Mouse (Mus musculus) frontal cortex, adult 2 months (tissue): Measurements from ENCODE around the gene Itsn1. TPM values are rescaled to one million over a fixed set of nuclear protein-coding genes. Genes with fewer than 3 reads are reported as not detected.

Source experiments
- polyA plus RNA-seq: library from polyadenylated mRNA; depleted of rRNA; stranded (reverse); fragments of >200 nt; gene quantifications from 2 replicates; pipeline ENCODE4 v1.2.3, GENCODE M21; 2012; rRNA removed

The Itsn1 gene
- polyA plus RNA-seq, 1 experiment, result 78.5 TPM

Other genes starting within 250 kb of the Itsn1 start
- gene Ifnar1, start 244.0 kb upstream of the Itsn1 start, polyA plus RNA-seq, result 34.4 and 37.8 TPM in 2 replicates
- gene Ifngr2, start 182.2 kb upstream of the Itsn1 start, polyA plus RNA-seq, result 18.0 and 27.4 TPM in 2 replicates
- 92.5 and 96.4 TPM in 2 replicates for gene Tmem50b, start 131.5 kb upstream of the Itsn1 start, polyA plus RNA-seq
- 6.4 and 6.6 TPM in 2 replicates for gene Dnajc28, start 110.3 kb upstream of the Itsn1 start, polyA plus RNA-seq
- 32.0 and 35.5 TPM in 2 replicates for gene Gart, start 82.3 kb upstream of the Itsn1 start, polyA plus RNA-seq
- gene Son, start 81.8 kb upstream of the Itsn1 start, polyA plus RNA-seq, result 367 and 426 TPM in 2 replicates
- 28.6 and 30.5 TPM in 2 replicates for gene Donson, start 40.5 kb upstream of the Itsn1 start, polyA plus RNA-seq
- gene Cryzl1, start 306 bp upstream of the Itsn1 start, polyA plus RNA-seq, result 107 and 121 TPM in 2 replicates